Mouse (Mus musculus) adrenal gland, postnatal 14 days (tissue): ENCODE measurements at regions not wholly inside any gene's neighbourhood (a gene's known extent, or its start where the extent isn't known, plus 50 kb on each side); places are given as distances from the start of the nearest gene placed in this dataset.

Source experiments
- DNase-seq: peaks from one replicate; pipeline ENCODE4 v3.0.0; 2021; ENCODE audit warnings: mixed read lengths

DNA sequence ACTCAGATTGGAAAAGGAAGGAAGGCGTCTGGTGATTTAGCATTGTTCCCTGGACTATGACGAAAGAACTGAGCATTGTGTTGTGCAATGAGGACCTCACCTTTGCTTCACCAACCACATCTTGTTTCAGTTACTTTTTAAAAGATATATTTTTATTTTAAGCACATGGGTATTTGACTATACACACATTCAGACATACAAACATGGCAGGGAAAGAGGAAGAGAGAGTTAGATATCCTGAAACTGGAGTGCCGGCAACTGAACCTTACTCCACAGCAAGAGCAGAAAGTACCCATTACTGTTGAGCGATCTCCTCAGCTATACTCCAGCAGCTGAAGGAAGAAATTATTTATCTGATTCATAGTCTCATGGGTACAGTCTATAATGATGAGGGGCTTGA lies 287.7 kb downstream of the Rps29 start:
- no peak for DNase-seq

DNA sequence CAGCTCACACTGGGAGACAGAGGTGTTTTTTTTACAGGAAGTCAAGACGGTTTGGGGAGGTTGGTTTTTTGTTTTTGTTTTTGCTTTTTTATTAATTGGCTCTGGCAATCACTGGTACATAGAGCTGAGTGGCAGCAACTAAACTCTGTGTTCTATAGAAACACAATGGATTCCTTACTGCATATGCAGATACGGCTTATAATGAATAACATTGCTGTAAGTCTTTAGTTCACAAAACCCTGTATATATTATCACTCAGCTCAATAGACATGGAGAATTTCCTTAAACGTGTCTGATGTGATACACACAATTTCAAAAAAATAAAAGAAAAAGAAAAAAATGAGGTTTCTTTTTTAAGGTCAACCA lies 296.0 kb downstream of the Rps29 start:
- DNase-seq, result no peak

GRCm38 (mm10) chr12:68862313-68862990 lies 296.5 kb downstream of the Rps29 start:
- DNase-seq, result peak; percentile 37

- DNase-seq, result no peak
Observed at GRCm38 (mm10) chr12:68860332-68860731, 298.7 kb downstream of the Rps29 start.

GRCm38 (mm10) chr12:68849616-68850140 lies 309.3 kb downstream of the Rps29 start:
- DNase-seq, result no peak

DNA sequence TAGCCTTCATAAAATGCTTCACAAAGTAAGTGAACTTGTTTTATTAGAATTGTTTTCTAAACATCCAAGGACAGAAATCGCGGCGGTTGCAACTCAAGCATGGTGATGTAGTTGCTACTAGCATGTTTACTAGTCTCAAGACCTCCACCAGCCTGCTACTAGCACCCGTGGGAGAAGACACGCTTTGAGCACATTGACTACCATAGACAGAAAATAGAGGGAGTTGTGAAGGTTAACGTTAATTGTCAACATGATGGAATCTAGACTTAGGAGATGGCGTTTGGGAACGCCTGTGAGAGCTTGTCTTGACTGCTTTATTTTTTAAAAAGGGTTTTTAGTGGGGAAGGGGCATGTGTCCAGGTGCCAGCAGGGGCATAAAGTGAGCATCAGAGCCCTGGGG lies 318.2 kb downstream of the Rps29 start:
- no peak for DNase-seq

DNA sequence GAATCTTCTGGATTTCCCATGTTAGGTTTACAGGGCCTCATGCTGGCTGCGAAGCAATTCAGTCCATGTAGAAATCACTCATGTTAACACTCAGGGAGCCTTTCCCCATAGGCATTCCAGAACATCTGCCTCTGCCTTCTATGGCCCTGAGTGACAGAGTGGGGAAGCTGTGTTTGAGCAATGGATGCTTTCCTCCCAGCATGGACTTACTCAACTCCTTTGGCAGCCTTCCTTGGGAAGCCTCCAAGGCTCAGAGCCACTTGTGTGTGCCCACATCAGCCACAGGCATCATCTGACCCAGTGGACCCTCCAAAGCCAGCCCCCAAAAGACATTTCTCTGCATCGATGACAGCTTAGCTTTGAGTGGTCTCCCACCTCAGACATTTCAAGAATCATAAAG lies 318.8 kb downstream of the Rps29 start:
- peak; percentile 42 for DNase-seq

DNA sequence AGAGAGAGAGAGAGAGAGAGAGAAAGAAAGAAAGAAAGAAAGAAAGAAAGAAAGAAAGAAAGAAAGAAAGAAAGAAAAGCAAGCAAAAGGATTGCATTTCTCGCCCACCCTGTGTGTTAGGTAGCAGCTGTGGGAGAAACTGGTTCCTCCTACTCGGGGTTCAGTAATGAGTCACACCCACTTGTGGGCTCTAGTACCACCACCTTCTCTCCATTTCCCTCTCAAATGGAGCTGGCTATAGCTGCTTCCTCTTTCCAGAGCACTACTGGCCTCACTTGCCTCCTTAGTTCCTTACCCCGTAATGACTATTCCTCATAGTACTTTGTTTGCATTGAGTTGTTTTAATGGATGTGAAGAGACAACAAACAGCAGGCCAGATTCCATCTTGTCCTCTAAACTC lies 323.0 kb downstream of the Rps29 start:
- no peak for DNase-seq

GRCm38 (mm10) chr12:68833914-68834313 lies 325.1 kb downstream of the Rps29 start:
- DNase-seq, result no peak

- DNase-seq, result no peak
Observed at GRCm38 (mm10) chr12:68829404-68829803, 329.6 kb downstream of the Rps29 start.

DNA sequence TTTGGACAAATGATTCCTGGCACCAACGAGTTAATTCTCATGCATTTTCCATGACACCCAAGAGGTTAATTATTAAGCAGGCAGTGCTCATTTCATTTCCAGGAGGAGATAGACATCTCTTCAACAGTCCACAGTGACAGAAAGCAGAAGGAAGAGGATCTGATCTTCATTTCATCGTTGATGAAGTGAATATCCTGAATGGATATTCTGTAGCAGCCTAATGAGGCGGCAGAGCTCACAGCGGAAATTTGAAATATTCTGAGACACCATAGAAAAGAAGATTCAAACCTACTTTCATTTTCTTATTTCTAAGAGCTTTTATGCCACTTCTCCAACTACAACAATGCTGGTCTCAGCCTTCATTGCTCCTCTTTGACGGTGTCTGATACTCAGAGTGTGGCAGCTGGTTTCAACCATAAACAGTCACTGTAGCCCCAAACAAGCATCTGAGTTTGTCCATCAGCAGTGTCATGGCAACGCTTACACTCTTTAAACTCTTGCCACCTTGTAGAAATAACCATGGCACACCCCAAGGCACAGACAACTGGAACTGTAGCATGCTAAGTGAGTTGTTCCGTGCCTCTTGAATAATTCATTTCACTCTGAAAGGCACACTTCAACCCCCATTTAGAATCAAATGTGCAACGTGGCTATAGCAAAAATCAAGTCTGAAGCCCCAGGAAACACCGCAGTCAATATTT lies 331.3 kb downstream of the Rps29 start:
- DNase-seq, result no peak

GRCm38 (mm10) chr12:68794396-68794795 lies 364.6 kb downstream of the Rps29 start:
- no peak for DNase-seq

- no peak for DNase-seq
Observed at GRCm38 (mm10) chr12:68783636-68784035, 375.4 kb downstream of the Rps29 start.

- DNase-seq, result no peak
Observed at GRCm38 (mm10) chr12:68775503-68775902, 383.5 kb downstream of the Rps29 start.

- no peak for DNase-seq
Observed at GRCm38 (mm10) chr12:68774800-68775199, 384.2 kb downstream of the Rps29 start.

DNA sequence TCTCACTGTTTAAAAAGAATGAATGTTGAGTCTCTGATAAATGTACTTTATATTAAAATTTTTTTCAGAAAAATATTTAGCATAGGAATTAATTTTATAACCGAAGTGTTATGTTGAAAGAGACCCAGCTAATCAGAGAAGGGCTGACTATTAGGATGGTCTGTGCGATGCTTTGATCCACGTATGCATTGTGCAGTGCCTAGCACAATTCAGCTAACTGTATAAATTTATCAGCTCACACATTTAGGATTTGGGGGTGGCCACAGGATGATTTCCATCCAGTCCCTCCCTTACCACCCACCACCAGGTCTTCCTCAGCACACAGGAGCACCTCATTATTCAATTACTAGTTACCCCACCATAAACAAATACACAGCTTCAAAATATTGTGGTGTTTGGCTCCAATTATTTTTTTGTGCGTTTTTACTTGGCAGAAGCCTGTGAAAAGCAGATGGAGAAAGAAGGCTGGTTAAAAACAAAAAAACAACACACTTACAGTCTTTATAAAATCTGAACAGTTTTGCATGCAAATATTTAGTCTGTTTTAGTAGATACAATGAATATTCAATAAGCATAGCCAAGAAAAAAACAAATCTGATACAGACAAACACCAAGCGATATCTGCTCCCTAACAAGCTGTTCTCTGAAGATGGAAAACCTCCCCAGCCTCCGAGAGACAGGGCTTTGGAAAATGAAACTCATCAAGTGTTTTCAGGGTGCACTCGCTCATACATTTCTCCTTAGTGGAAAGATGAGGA lies 400.5 kb downstream of the Rps29 start:
- DNase-seq, result no peak

GRCm38 (mm10) chr12:68728882-68729281 lies 430.1 kb downstream of the Rps29 start:
- no peak for DNase-seq

DNA sequence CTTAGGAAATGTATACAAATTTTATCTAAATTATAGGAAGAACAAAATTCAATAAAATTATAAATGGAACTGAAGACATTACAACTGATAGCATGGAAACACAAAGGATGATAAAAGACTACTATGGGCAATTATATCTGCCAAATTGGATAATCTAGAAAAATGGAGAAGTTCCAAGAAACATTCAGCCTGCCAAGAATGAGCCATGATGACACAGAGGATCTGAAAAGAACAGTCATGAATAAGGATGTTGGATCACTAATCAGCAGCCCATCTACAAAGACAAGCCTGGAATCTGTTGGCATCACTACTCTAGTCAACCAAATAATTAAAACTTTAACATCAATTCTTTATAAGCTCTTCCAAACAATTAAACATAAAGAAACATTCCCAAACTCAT lies 440.0 kb downstream of the Rps29 start:
- DNase-seq, result no peak

GRCm38 (mm10) chr12:68694275-68695267 lies 464.4 kb downstream of the Rps29 start:
- no peak for DNase-seq

DNA sequence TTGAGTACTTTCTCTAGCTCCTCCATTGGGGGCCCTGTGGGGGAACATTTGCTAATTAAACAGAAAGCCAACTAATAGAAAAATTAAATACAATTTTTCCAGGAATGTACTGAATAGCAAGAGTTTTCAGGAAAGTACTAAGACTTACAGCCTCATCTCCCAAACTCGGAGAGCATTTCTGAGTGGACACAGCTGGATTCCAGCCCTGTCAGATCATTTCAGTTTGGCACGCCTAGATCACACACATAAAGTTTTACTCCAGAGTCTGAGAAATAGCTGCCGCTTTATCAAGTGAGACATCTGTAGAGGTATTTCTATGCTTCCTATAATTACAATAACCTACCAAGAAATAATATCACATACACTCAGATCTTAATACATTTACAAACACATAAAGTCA lies 470.7 kb downstream of the Rps29 start:
- DNase-seq, result no peak

DNA sequence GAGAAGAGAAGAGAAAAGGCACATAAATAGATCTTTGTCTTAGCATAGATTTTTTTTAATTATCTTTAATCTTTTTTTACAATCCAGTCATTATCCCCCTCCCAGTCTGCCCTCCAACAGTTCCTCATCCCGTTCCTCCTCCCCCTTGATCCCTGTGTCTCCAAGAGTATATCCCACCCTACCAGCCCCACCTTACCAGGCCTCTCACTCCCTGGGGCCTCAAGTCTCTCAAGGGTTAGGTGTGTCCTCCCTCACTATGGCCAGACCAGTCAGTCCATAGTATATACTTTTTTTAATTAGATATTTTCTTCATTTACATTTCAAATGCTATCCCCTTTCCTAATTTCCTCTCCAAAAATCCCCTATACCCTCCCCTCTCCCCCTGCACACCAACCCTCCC lies 475.1 kb downstream of the Rps29 start:
- no peak for DNase-seq

- DNase-seq, result no peak
Observed at GRCm38 (mm10) chr12:68683176-68683575, 475.8 kb downstream of the Rps29 start.
